Mouse (Mus musculus) kidney, adult 8-10 months (tissue): ENCODE measurements around the gene Stxbp2.

Experiments used
- DNase-seq, 2 experiments: peaks; one replicate each; pipeline ENCODE4 v3.0.0; 2022

Gene Stxbp2

GRCm38 (mm10) chr8:3645804-3646203, 15.0 kb downstream of the Stxbp2 start:
- peak; percentile 53 to 72 for DNase-seq

- no peak for DNase-seq
These were observed 16.2 kb downstream of the Stxbp2 start for GRCm38 (mm10) chr8:3646824-3647531.

GRCm38 (mm10) chr8:3647561-3647960, 16.8 kb downstream of the Stxbp2 start:
- no peak for DNase-seq

DNA sequence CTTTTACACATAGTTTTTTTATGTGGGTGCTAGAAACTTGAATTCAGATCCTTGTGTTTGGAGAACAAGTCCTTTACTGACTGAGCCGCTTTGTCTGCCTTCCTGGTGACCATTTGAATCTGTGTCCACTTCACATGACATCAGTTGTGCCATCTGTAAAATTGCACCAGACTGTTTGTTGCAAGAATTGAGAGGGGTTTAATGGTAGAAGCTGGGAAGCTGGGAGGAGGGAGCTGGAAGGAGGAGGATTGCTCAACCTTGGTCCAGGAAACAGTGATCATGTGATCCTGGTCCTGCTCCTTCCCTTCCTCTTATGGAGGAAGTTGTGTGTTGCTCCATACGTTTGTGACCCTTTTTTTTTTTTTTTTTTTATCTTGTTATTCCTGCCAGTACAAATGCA, 17.5 kb downstream of the Stxbp2 start:
- no peak for DNase-seq

- DNase-seq: no peak
These were observed 18.2 kb downstream of the Stxbp2 start for GRCm38 (mm10) chr8:3648990-3649389.

- no peak for DNase-seq
These were observed 22.1 kb downstream of the Stxbp2 start for GRCm38 (mm10) chr8:3652845-3653244.

DNA sequence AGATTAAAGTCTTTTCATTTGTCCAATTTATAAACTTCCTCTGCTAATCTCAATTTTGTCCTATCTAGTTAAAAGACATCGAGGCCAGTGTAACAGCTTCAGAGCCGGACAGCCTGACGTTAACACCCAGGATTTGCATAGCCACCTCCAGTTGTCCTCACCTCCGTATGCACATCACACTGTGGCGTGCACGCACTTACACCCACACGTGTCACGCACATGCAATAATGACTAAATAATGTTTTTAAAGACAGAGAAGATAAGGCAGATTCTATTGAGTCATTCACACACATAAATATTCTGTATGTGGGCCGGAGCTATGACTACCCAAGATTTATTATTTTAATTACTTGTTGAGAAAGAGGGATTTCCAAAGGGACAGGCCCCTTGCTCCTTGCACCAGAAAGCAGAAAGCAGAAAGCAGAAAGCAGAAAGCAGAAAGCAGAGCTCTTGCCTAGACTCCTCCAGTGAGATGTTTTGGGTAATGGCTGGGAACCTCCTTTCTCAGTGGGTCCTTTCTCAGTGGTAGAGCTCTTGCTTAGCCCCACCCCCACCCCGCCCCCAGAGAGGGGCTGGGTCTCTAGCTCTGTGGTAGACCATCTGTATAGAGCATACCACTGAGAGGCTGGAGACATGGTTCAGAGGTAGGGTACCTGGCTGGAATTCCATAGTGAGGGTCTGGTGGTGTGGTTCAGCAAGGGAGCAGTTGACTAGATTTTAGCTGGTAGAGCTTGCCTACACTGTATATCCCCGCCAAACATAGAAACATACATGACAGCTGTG, 24.2 kb downstream of the Stxbp2 start:
- DNase-seq: no peak

- DNase-seq: no peak
These were observed 24.8 kb downstream of the Stxbp2 start, which contains the start of gene Retn for GRCm38 (mm10) chr8:3655526-3655925. TSS of gene Retn (plus strand) at chr8:3655770.

DNA sequence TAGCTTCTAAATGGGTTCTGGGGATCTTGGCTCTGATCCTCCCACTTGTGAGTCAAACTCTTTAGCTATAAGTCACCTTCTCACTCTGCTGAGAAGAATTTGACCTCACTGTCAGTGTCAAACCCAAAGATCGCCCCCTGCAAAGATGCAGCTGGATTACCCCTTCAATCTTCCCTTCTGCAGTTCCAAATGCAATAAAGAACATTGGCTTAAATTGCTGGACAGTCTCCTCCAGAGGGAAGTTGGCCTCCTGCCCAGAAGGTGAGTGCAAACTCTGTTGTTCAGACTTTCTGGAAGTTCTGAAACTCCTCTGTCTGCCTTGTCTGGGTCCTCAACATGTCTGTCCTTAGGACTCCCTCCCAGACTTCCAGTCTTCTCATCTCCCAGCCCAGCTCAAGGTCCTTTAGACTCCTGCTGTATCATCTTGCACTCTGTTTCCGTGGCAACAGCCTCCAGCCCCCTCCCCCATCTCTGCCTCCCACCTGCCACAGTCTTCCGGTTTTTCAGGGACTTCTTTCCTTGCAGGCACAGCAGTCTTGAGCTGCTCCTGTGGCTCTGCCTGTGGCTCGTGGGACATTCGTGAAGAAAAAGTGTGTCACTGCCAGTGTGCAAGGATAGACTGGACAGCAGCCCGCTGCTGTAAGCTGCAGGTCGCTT, 26.1 kb downstream of the Stxbp2 start:
- no peak for DNase-seq

DNA sequence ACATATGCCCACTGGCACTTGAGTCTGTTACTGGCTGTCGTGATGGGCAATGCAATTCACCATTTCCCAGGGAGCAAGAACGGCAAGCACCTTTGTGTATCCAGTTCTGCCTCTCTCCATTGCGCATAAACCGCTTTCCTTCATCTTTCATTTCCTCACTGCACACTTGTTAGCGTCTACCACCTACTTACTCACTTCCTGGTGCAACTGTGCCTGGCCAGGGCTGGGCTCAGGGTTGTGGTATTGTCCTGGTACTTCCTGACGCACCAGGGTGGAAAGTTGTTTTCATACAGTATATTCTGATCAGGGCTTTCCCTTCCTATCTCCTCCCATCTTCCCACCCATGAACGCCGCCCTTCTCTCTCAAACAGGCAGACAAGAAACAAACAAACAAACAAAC, 30.1 kb downstream of the Stxbp2 start:
- DNase-seq: no peak

GRCm38 (mm10) chr8:3664405-3664804, 33.6 kb downstream of the Stxbp2 start:
- no peak for DNase-seq

DNA sequence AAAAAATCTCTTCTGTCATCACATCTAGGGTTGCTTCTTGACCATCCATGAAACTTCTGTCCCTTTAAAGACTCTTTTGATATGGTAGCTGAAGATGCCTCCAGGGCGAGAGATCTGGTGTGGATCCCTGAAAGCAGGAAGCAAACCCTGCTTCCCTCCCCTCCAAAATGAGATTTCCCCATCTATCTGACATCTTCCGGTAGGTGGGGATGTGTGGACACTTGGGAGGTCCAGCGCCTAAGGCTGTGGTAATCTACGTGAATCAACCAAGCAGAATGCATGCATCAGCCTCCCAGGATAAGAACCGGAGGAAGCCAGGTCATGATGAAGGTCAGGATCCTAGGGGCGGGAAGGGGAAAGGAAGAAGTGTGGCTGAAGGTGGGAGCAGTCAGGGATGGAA, 34.8 kb downstream of the Stxbp2 start, which contains the start of gene Mcemp1:
Gene Mcemp1, plus strand, starts transcription at position 248 of the 400 bp plus-strand sequence.
- DNase-seq: no peak

DNA sequence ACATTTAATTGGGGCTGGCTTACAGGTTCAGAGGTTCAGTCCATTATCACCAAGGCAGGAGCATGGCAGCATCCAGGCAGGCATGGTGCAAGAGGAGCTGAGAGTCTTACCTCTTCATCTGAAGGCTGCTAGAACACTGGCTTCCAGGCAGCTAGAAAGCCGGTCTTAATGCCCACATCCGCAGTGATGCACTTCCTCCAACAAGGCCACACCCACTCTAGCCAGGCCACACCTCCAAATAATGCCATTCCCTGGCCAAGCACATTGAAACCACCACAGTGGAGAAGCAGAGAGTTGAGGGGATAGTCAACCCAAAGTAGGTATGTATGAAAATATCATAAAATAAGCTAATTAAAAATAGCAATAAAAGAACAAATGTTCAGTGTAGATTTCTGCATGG, 39.6 kb downstream of the Stxbp2 start:
- DNase-seq: no peak

GRCm38 (mm10) chr8:3671980-3672491, 41.3 kb downstream of the Stxbp2 start, which contains the start of gene Fcor:
TSS of gene Fcor (minus strand) at chr8:3672362.
- DNase-seq: peak; percentile 70 to 89

DNA sequence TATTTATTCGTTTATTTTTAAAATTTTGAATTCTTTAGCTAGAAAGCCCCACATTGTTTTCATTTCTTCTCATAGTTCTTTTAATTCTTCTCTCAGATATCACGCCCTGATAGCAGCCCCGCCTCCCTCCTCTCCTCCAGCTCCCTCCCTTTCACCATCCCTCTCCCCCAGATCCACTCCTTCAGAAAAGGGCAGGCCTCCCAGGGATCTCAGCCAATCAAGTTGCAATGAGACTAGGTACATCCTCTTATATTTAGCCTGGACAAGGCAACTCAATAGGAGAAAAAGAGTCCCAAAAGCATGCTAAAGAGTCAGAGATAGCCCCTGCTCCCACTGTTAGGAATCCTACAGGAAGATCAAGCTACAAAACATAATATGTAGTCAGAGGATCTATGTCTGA, 43.9 kb downstream of the Stxbp2 start:
- no peak for DNase-seq

DNA sequence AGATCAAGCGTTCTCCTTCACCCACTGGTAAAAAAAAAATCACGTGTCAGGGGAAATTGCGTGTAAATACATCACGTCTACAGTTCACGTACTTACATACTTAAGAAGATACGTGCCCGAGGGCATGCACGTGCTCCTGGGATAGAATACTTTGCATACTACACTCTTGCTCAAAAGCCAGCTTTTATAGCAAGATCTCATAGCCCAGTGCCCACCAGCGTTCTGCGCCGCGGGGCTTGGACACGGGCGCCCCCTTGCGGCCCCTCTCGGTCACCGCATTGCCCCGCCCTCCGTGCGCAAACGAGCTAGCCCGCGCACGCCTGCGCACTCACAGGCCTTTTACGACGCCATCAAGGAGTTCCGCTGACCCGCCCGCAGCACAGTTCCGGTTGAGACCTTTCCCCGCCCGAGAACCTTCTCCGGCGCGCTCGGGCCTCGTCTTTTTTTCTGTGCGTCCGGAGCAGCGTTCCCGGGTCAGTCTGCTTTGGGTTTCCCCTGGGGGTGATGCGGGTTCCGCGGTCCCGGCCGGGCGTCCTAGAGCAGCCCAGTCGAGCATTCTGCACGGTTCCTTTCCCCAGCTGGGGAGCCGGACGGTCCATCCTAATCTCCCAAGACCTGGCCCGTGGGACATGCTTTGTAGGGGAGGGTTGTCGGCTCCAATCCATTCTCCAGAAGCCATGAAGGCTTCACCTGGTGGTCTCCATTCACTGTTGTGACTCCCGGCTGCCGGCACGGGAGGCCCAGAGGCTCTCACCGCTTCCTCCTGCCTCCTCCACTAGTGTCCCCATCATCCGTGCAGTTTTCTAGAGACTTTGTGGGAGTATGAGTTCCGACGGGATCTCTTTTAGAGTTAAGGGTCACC, 45.6 kb downstream of the Stxbp2 start, which contains the start of gene Trappc5:
Gene Trappc5, plus strand, starts transcription at position 169 of the 862 bp plus-strand sequence.
- DNase-seq: peak; percentile 91 to 94

DNA sequence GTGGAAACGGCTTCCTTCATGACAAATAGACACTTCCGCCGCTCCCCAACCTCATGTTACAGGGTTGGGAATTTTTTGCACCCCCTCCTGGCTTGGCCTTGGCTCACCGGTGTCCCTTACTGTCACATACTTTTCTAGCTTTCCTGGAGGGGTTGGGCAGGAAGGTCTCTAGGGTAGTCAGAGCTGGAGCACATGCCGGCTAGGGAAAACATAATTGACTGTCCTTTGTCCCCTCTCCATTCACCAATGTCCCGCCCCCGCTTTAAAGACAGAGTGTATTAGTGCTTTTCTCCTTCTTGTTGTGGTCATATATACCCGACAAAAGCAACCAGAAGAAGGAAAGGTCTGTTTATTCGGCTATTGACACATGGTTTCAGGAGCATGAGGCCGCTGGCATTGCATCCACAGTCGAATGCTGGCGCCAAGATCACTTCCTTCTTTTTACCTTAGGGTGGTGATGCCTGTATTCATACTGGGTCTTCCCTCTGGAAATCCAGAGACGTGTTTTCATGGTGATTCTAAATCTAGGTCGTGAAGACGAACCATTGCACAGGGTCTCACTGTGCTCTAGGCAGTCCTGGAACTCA, 46.3 kb downstream of the Stxbp2 start:
- no peak for DNase-seq

DNA sequence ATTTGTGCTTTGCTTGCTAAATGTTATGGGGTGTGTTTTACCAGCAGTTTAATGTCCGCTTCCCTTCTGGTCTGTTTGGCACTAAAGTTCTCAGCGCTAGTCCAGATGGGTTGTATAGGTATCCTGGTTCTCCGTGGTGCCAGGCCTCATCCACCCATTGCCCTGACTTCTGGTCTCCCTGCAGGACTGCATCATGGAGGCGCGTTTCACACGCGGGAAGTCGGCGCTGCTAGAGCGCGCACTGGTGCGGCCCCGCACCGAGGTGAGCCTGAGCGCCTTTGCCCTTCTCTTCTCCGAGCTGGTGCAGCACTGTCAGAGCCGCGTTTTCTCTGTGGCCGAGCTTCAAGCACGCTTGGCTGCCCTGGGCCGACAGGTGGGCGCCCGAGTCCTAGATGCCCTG, 48.1 kb downstream of the Stxbp2 start:
- no peak for DNase-seq

- DNase-seq: no peak
These were observed 48.5 kb downstream of the Stxbp2 start for GRCm38 (mm10) chr8:3679236-3679635.

DNA sequence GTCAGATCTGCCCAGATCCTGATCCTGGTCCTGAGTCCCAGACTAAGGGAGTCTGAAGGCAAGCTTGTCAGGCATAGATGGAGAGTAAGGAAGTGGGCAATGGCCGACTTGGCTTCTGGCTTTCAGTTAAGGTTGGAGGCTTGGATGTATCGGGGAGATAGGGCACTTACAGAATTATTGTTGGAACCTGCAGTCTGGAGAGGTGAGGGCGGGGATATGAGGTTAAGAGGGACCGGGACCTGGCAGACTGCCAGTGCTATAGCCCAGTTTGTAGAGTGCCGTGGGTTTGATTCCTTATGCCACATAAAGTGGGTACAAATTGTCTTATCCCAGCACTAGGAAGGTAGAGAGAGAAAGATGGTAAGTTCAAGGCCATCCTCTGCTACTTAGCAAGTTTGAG, 48.9 kb downstream of the Stxbp2 start:
- DNase-seq: no peak

GRCm38 (mm10) chr8:3682435-3682834, 51.7 kb downstream of the Stxbp2 start:
- no peak for DNase-seq
